Mouse (Mus musculus) limb, embryonic 13.5 days (tissue): Measurements from ENCODE around the gene Ola1. TPM values are rescaled to one million over a fixed set of nuclear protein-coding genes. Genes with fewer than 3 reads are reported as not detected.

ENCODE experiments used
- ATAC-seq: fragments of 200-750 bp; cut with Nextera tagmentation; 2 replicates; pipeline ENCODE4 v1.8.0; 2017; ENCODE audit warnings: low read depth, moderate number of reproducible peaks, moderate TSS enrichment; ENCODE audit not compliant: low FRiP score
- H3K27ac ChIP-seq: fragments of 300-500 bp; sonication (generic); 2 replicates; pipeline ENCODE4 v1.5.1; 2015; ENCODE audit warnings: inconsistent platforms, mild to moderate bottlenecking, moderate library complexity
- H3K27me3 ChIP-seq: fragments of 300-500 bp; sonication (generic); 2 replicates; pipeline ENCODE4 v1.6.1; 2015; ENCODE audit warnings: mild to moderate bottlenecking, inconsistent platforms
- H3K36me3 ChIP-seq: fragments of 300-500 bp; sonication (generic); 2 replicates; pipeline ENCODE4 v1.6.1; 2015; ENCODE audit warnings: inconsistent platforms, mild to moderate bottlenecking, moderate library complexity
- H3K4me1 ChIP-seq: fragments of 300-500 bp; sonication (generic); 2 replicates; pipeline ENCODE4 v1.6.1; 2015; ENCODE audit warnings: inconsistent platforms
- H3K4me2 ChIP-seq: fragments of 300-500 bp; sonication (generic); replicated peaks from 2 replicates; pipeline ENCODE4 v1.6.1; 2015; ENCODE audit warnings: inconsistent platforms, mild to moderate bottlenecking, moderate library complexity
- H3K4me3 ChIP-seq: fragments of 300-500 bp; sonication (generic); 2 replicates; pipeline ENCODE4 v1.5.1; 2015; ENCODE audit warnings: moderate library complexity, mild to moderate bottlenecking, inconsistent platforms
- H3K9ac ChIP-seq: fragments of 300-500 bp; sonication (generic); 2 replicates; pipeline ENCODE4 v1.6.1; 2015; ENCODE audit warnings: mild to moderate bottlenecking, inconsistent platforms
- H3K9me3 ChIP-seq: fragments of 300-500 bp; sonication (generic); 2 replicates; pipeline ENCODE4 v1.6.1; 2016; ENCODE audit warnings: inconsistent platforms
- WGBS: fragments of 180-500 bp; shearing (Covaris S2); methylation state at CpG from one replicate; pipeline ENCODE4 v1.1.7; 2015; 5-methylcytosine and 5-hydroxymethylcytosine counted together
- polyA plus RNA-seq: library from polyadenylated mRNA; unstranded; fragments of >200 nt; fragmentation: Nextera tagmentation; extraction: Ambion mirVana; gene quantifications from 2 replicates; pipeline ENCODE4 v1.2.1, GENCODE M21; 2015

Gene Ola1
- polyA plus RNA-seq, 1 experiment from 2014 or later = 111 TPM

DNA sequence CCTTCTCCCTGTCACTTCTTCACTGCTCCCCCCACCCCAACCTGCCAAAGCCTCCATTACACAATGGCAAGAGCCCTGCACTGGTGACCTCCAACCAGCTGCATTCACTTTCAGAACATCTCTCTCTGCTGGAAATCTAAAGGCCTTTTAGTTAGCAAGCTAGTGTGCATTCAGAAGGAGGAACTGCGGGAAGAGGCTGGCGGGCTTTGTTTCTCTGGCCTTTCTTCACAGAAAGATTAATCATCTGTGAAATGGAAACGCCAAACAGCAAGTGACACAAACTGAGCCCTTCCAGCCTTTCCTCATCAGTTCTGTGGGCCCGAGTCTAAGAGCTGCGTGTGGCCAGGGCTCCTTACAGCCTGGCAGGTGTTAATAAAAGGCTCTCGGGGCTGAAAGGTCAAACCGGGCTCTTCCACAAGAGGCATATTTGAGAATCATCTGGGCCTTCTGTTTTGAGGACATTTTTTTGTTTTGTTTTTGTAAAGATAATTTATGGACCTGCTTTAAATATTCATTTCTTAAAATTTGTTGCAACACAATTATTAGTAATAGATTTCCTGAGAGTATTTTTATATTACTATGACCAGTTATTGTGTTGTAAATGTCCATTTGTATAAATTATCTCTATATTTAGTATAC lies 75.8 kb downstream of the Ola1 start:
- 20% methylated on average over 7 of the region's 7 CpGs for WGBS
- H3K27ac ChIP-seq = no peak overlapping the region
- no peaks in the 10 kb centered on the region for H3K27me3 ChIP-seq
- H3K4me2 ChIP-seq = no peak overlapping the region
- H3K4me1 ChIP-seq = peaks cover 14% of the 10 kb centered on the region
- no peak overlapping the region for H3K4me3 ChIP-seq
- H3K9ac ChIP-seq = no peak overlapping the region
- no peaks in the 10 kb centered on the region for H3K36me3 ChIP-seq
- no peaks in the 10 kb centered on the region for H3K9me3 ChIP-seq
- ATAC-seq = no peak

DNA sequence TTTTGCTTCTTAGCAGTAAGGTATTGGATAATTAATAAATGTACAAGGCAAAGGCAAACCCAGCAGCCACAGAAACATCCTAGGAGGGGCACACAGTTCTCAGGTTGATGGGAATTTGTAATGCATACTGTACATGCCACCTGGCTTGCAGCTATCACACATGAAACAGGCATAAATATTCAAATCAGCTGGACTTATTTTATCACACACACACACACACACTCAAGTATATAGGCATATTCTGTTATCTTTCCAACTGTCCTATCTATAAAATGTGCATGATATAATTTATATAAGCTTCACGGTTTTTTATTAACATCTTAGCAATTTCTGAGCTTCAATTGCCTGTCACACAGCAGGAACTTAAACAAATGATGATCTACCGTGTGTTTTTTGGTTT lies 85.8 kb downstream of the Ola1 start:
- WGBS = 92% methylated on average over 2 of the region's 2 CpGs
- H3K4me1 ChIP-seq = no peaks in the 10 kb centered on the region
- H3K4me2 ChIP-seq = no peak overlapping the region

DNA sequence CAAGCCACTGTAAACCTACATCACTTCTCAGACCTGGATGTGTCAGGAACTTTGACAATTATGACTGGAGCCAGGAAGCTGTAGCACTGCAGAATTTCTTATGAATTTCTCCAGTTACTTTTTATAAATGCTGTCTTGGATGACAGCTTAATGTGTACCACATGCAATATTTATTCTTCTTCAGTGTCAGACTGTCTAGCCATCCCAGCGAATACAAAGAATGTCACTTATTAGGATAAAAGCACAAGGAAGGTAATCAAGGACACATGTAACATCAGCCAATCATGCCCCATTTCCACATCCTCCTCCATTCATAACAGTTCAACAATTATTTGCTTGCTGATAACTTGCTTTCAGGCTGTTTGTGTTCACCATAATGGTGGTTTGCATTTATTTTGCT lies 91.0 kb downstream of the Ola1 start:
- Histone ChIP-seq H3K27ac (no peak overlapping the region), H3K9ac (no peak overlapping the region), H3K4me1 (no peaks in the 10 kb centered on the region), H3K4me3 (no peak overlapping the region), H3K9me3 (no peaks in the 10 kb centered on the region), H3K27me3 (no peaks in the 10 kb centered on the region), H3K36me3 (0 out of 2 replicates have a peak, but pooled peaks cover 3% of the 10 kb centered on the region), H3K4me2 (no peak overlapping the region)
- WGBS = 49% methylated on average over 1 of the region's 1 CpGs
- no peak for ATAC-seq

More for the DNA sequence above, 85.8 kb downstream of the Ola1 start:
- Histone ChIP-seq H3K9ac (no peak overlapping the region), H3K27ac (no peak overlapping the region), H3K4me3 (no peak overlapping the region), H3K27me3 (no peaks in the 10 kb centered on the region), H3K9me3 (no peaks in the 10 kb centered on the region), H3K36me3 (peaks cover 7% of the 10 kb centered on the region; the same call in 1 of the 2 replicates)
- no peak for ATAC-seq

DNA sequence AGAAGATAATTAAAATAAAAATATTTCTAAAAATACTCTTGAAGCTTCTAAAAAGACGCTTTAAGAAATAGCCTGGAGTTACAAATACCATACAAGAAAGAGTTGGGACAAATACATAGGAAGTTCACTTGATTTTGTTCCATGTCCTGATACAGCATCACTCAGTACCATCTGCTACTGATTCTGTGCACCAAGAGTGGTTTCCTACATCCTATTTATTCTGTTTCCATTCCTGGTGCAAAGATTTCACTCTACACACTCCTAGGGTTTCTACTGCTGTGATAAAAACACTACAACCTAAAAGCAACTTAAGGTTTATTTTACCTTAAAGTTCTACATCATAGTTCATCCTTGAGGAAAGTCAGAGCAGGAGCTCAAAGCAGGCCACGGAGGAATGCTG lies 99.9 kb downstream of the Ola1 start:
- Histone ChIP-seq H3K4me1 (no peaks in the 10 kb centered on the region), H3K27ac (no peak overlapping the region), H3K36me3 (no peaks in the 10 kb centered on the region), H3K9ac (no peak overlapping the region), H3K4me3 (no peak overlapping the region), H3K27me3 (no peaks in the 10 kb centered on the region), H3K4me2 (no peak overlapping the region), H3K9me3 (no peaks in the 10 kb centered on the region)
- no peak for ATAC-seq
- 92% methylated on average over 2 of the region's 2 CpGs for WGBS

DNA sequence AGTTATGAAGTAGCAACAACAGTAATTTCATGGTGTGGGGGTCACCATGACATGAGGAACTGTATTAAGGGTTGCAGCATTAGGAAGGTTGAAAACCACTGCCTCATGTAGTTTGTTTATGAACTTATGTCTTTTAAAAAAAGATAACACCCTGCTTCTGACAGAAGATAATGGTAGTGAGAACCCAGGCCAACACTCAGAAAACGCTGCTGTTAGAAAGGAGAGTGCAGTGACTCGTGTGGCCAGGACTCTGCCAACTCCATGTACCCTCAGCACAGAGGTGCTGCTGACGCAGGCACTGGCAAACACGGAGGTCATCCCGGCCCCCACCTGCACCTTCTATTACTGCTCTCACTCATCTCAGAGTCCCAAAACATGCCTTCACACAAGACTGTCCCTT lies 111.6 kb downstream of the Ola1 start:
- Histone ChIP-seq H3K27me3 (no peaks in the 10 kb centered on the region), H3K9me3 (no peaks in the 10 kb centered on the region), H3K36me3 (no peaks in the 10 kb centered on the region), H3K9ac (no peak overlapping the region), H3K27ac (no peak overlapping the region), H3K4me3 (no peak overlapping the region), H3K4me1 (no peaks in the 10 kb centered on the region), H3K4me2 (no peak overlapping the region)
- no peak for ATAC-seq
- 87% methylated on average over 5 of the region's 5 CpGs for WGBS

DNA sequence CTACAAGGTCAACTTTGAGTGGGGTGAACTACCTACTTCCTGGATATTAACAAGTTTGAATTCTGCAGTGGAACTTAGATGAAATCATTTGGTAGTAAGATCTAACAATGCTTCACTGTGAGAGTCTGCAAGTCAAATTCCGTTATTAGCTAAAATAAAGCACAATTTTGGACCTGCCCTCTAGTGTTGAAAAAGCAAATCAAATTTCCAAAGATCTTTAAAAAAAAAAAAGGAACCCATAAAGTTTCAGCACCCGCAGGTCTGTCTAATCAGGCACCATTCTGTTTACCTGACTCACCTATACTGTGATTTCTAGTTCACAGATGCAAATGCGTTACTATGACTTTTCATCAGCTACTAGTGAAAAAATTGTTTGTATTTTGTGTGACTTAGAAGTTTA lies 122.2 kb downstream of the Ola1 start:
- 65% methylated on average over 3 of the region's 3 CpGs for WGBS
- H3K27ac ChIP-seq = no peak overlapping the region
- peaks cover 7% of the 10 kb centered on the region; the same call in 1 of the 2 replicates for H3K36me3 ChIP-seq
- no peak for ATAC-seq
- H3K9me3 ChIP-seq = no peaks in the 10 kb centered on the region
- no peak overlapping the region for H3K4me2 ChIP-seq
- no peak overlapping the region for H3K4me3 ChIP-seq
- no peaks in the 10 kb centered on the region for H3K4me1 ChIP-seq
- H3K9ac ChIP-seq = no peak overlapping the region
- no peaks in the 10 kb centered on the region for H3K27me3 ChIP-seq

DNA sequence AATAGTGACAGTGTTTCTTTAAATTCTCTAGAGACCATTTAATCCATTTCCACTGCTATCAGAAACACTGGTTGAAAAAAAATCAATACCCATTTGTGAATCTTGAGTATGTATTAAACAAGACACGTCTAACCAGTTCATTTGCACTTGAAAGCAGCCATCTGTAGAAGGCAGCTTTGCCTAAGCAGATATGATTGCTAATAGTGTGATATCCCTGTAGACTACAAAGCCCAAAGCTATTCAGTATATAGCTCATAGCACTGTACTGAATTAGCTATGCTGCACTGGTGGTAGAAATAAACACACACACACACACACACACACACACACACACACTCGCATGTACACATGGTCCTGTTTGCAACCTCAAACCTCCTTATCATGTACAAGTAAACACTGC lies 123.4 kb downstream of the Ola1 start:
- Histone ChIP-seq H3K9ac (no peak overlapping the region), H3K4me1 (peaks cover 5% of the 10 kb centered on the region; the same call in 1 of the 2 replicates), H3K4me3 (no peak overlapping the region), H3K27me3 (no peaks in the 10 kb centered on the region), H3K27ac (no peak overlapping the region), H3K36me3 (peaks cover 7% of the 10 kb centered on the region; the same call in 1 of the 2 replicates), H3K9me3 (no peaks in the 10 kb centered on the region), H3K4me2 (no peak overlapping the region)
- 86% methylated on average over 2 of the region's 2 CpGs for WGBS
- ATAC-seq = no peak

DNA sequence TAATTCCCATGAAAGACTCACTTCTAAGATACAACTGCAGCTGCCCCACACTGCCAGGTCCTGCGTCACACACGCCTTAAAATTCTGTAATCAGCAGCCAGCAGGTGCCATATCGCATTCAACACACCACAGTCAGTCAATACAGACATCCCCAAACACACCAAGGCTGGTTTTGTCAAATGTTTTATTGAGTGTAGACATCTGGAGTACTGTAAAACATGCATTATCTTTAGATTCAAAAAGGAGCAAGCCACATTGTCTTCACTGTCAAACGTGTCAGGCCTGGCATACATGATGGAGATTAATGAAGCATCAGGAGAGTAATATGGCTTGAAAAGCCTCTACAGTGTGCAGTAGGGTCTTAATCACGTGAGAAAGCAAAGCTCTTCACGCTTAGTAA lies 125.7 kb downstream of the Ola1 start:
- no peak for ATAC-seq
- no peak overlapping the region for H3K4me2 ChIP-seq
- peaks cover 5% of the 10 kb centered on the region; the same call in 1 of the 2 replicates for H3K4me1 ChIP-seq
- WGBS = 85% methylated on average over 6 of the region's 6 CpGs
- no peaks in the 10 kb centered on the region for H3K27me3 ChIP-seq
- H3K4me3 ChIP-seq = no peak overlapping the region
- H3K36me3 ChIP-seq = peaks cover 7% of the 10 kb centered on the region; the same call in 1 of the 2 replicates
- H3K27ac ChIP-seq = no peak overlapping the region
- no peak overlapping the region for H3K9ac ChIP-seq
- H3K9me3 ChIP-seq = no peaks in the 10 kb centered on the region

DNA sequence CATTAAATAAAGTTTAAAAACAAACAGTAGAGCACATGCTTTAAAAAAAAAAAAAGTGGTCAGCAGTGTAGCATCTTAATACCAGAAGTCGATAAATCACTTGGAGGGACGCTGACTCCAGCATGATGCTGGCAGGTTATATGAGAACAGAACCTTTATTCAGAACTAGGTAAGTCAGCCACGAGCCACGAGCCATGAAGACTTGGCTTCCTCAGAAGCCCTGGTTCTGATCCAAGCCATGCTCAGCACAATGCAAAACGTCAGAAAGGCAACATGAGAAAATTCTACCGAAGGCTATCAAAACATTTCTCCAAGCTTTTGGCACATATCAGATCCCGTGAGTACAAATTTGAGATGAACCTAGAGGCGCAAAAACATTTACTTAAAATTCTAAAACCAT lies 127.4 kb downstream of the Ola1 start:
- 81% methylated on average over 8 of the region's 8 CpGs for WGBS
- Histone ChIP-seq H3K27me3 (no peaks in the 10 kb centered on the region), H3K4me2 (no peak overlapping the region), H3K4me3 (no peak overlapping the region), H3K27ac (peak overlapping the region; percentile 58; the same call in 1 of the 2 replicates), H3K4me1 (peaks cover 6% of the 10 kb centered on the region; the same call in 1 of the 2 replicates), H3K9ac (no peak overlapping the region), H3K36me3 (peaks cover 7% of the 10 kb centered on the region; the same call in 1 of the 2 replicates), H3K9me3 (no peaks in the 10 kb centered on the region)
- no peak for ATAC-seq

DNA sequence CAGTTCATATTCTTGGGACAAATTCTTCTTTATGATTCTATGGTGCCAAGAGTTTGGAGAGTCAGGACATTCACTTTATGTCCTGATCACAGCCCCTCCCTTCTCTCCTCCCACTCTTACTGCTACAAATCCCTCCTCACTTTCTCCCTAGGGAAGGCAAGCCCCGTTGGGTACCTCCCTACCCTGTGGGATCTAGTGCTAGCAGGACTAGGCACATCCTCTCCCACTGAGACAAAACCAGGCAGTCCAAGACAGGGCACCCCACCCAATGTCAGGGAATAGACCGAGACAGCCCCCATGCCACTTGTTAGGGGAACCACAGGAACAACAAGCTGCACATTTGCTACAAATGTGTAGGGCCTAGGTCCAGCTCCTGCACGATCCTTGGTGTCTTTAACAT lies 131.1 kb downstream of the Ola1 start:
- WGBS = 61% methylated on average over 3 of the region's 3 CpGs
- Histone ChIP-seq H3K36me3 (peaks cover 7% of the 10 kb centered on the region; the same call in 1 of the 2 replicates), H3K9me3 (no peaks in the 10 kb centered on the region), H3K4me2 (no peak overlapping the region), H3K27me3 (no peaks in the 10 kb centered on the region), H3K4me1 (peaks cover 21% of the 10 kb centered on the region), H3K27ac (no peak overlapping the region), H3K9ac (no peak overlapping the region), H3K4me3 (no peak overlapping the region)
- no peak for ATAC-seq

DNA sequence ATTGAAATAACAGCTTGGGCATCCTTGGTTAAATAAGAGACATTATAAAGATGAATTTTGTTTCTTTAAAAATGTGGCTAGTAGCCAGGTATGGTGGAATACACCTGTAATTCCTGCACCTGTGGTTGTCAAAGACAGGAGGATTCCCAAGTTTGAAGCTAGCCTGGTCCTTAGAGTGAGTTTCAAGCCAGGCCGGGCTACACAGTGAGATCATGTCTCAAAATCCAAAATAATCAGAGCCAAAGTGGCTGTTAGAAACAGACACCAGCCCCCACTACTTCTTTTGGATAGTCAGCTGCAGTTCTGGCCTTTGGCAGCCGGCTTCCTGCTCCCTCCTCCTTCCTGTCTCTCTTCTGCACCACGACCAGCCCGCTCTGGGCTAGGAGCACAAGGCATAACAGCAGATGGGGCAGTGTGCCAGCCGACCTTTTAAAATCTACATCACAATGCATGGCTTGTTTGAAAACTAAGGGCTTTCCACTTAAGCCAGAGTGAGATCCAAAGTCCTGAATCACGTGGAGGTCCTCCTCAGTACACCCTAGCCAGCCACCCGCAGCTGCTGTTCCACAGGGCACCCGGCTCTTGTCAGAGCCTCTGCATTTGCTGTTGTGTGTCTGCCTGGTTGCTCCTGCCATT lies 132.9 kb downstream of the Ola1 start:
- ATAC-seq = no peak; the same call in 1 of the 2 replicates

DNA sequence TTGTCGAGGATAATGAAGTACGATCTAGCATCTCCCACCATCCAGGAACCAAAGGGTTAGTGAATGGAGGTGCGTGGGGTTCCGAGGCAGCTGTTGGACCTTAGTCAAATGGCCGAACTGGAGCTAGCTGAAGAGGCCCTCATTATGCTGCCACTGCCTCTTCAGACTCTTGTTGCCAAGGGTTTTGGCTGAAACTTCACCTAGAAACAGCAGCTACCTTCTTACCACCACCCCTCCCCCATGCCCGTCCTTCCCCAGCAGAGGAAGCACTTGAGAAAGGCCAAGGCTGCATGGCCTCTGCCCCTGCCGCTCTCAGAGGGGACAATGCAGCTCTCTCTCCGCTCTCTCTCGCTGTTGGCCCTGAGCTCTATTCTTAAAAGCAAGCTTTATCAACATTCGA lies 136.2 kb downstream of the Ola1 start:
- no peaks in the 10 kb centered on the region for H3K36me3 ChIP-seq
- H3K4me2 ChIP-seq = no peak overlapping the region
- H3K9me3 ChIP-seq = no peaks in the 10 kb centered on the region
- no peak overlapping the region for H3K4me3 ChIP-seq
- no peak overlapping the region for H3K27ac ChIP-seq
- peaks cover 16% of the 10 kb centered on the region for H3K4me1 ChIP-seq
- 89% methylated on average over 10 of the region's 10 CpGs for WGBS
- no peaks in the 10 kb centered on the region for H3K27me3 ChIP-seq
- ATAC-seq = no peak
- H3K9ac ChIP-seq = no peak overlapping the region

More for the DNA sequence above, 132.9 kb downstream of the Ola1 start:
- Histone ChIP-seq H3K27ac (0 out of 2 replicates have a peak overlapping the region, but pooled peaks have one; percentile 0), H3K27me3 (no peaks in the 10 kb centered on the region), H3K9me3 (no peaks in the 10 kb centered on the region), H3K4me3 (no peak overlapping the region), H3K4me2 (0 out of 2 replicates have a peak overlapping the region, but pooled peaks have one; percentile 15), H3K9ac (0 out of 2 replicates have a peak overlapping the region, but pooled peaks have one; percentile 31), H3K4me1 (peaks cover 16% of the 10 kb centered on the region), H3K36me3 (no peaks in the 10 kb centered on the region)
- 23% methylated on average over 8 of the region's 8 CpGs for WGBS
